Mouse (Mus musculus) limb, embryonic 14.5 days (tissue): ENCODE measurements around the gene Gm17324. TPM values are rescaled to one million over a fixed set of nuclear protein-coding genes. Genes with fewer than 3 reads are reported as not detected.
A peak's percentile ranks its signal among the peaks of the same experiment; 100 is the strongest.

Experiments used
- ATAC-seq: fragments of 200-750 bp; cut with Nextera tagmentation; 2 replicates; pipeline ENCODE4 v1.8.0; 2017; ENCODE audit warnings: low read depth, moderate number of reproducible peaks, moderate TSS enrichment; ENCODE audit not compliant: low FRiP score
- DNase-seq: peaks from one replicate; pipeline ENCODE4 v3.0.0-alpha.2; 2015; ENCODE audit warnings: low spot score
- H3K27ac ChIP-seq: fragments of 300-500 bp; sonication (generic); replicated peaks from 2 replicates; pipeline ENCODE4 v1.5.1; 2014; ENCODE audit warnings: low read depth, mild to moderate bottlenecking, low read length, moderate library complexity, mixed read lengths
- H3K27me3 ChIP-seq: fragments of 300-500 bp; sonication (generic); 2 replicates; pipeline ENCODE4 v1.6.1; 2014; ENCODE audit warnings: low read length, mixed read lengths; ENCODE audit not compliant: control insufficient read depth, insufficient read depth
- H3K36me3 ChIP-seq: fragments of 300-500 bp; sonication (generic); 2 replicates; pipeline ENCODE4 v1.6.1; 2014; ENCODE audit warnings: mild to moderate bottlenecking, low read length, moderate library complexity, mixed read lengths; ENCODE audit not compliant: control insufficient read depth, insufficient read depth
- H3K4me1 ChIP-seq: fragments of 300-500 bp; sonication (generic); 2 replicates; pipeline ENCODE4 v1.6.1; 2014; ENCODE audit warnings: antibody characterized with exemption, low read length, mixed read lengths; ENCODE audit not compliant: control insufficient read depth, insufficient read depth
- H3K4me2 ChIP-seq: fragments of 300-500 bp; sonication (generic); replicated peaks from 2 replicates; pipeline ENCODE4 v1.6.1; 2014; ENCODE audit warnings: low read depth, mild to moderate bottlenecking, low read length, moderate library complexity; ENCODE audit not compliant: severe bottlenecking
- H3K4me3 ChIP-seq: fragments of 300-500 bp; sonication (generic); replicated peaks from 2 replicates; pipeline ENCODE4 v1.5.1; 2014; ENCODE audit warnings: low read length
- H3K9ac ChIP-seq: fragments of 300-500 bp; sonication (generic); 2 replicates; pipeline ENCODE4 v1.6.1; 2014; ENCODE audit warnings: mild to moderate bottlenecking, low read depth, low read length, moderate library complexity; ENCODE audit not compliant: severe bottlenecking
- H3K9me3 ChIP-seq: fragments of 300-500 bp; sonication (generic); 2 replicates; pipeline ENCODE4 v1.6.1; 2016; ENCODE audit warnings: low read length; ENCODE audit not compliant: control insufficient read depth
- POLR2A ChIP-seq: fragments of 200-500 bp; IDR thresholded peaks from 2 replicates; pipeline ENCODE4 v1.8.0; 2012; ENCODE audit warnings: inconsistent platforms, mild to moderate bottlenecking, moderate library complexity, borderline replicate concordance; ENCODE audit not compliant: insufficient read depth, insufficient read length; ENCODE audit errors: extremely low read depth
- WGBS: fragments of 180-500 bp; shearing (Covaris S2); extraction: QIAGEN DNeasy Blood & Tissue Kit; methylation state at CpG from one replicate; pipeline ENCODE4 v1.1.7; 2014; 5-methylcytosine and 5-hydroxymethylcytosine counted together
- polyA plus RNA-seq, 2 experiments: library from polyadenylated mRNA; depleted of rRNA in 1 of 2; stranded (reverse) in 1 of 2; unstranded in 1 of 2; fragments of >200 nt; fragmentation: Nextera tagmentation in 1 of 2; extraction: Ambion mirVana in 1 of 2; gene quantifications; 2 replicates each; pipeline versions ENCODE4 v1.2.1 to v1.2.3; 2012 to 2014

The Gm17324 gene
- polyA plus RNA-seq, 2 experiments = 0.15 to 0.39 TPM

DNA sequence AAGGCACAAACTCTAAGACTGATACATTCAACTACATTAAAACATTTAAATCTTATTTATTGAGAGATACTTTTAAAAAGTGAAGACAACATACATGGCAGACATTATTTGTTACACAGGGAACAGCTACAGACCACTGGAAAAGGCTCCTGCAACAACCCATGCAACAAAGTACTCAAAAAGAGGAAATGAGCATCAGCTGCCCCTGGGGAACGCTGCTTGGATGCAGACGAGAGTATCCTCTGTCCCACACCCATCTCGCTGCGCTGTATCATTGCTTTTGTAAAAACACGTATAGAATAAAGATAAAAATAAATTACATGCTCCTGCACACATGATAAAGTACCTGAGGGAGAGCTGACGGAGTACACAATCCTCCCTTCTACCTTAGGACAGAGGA, 18.1 kb downstream of the Gm17324 start:
- H3K4me2 ChIP-seq = no peak overlapping the region

DNA sequence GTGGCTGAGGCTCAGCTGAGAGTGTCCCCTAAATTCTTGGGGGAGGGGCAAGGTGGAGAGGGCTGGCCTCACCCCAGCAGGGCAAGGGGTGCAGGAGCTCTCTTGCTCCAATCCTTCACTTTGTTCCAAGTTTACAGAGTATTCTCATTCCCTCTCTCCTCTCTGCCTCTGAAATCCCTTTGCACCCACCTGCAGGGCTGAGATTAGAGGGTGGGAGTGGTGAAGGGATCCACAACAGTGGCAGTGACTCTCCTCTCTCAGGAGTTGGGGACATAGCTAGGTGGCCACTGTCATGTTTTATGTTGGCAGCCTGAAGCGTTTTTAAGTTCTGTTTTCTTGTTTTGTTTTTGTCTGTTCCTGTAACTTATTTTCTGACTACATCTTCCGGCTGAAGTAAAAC, 19.0 kb downstream of the Gm17324 start:
- no peaks in the 10 kb centered on the region for H3K4me1 ChIP-seq
- no peaks in the 10 kb centered on the region for H3K9me3 ChIP-seq
- H3K27ac ChIP-seq = no peak overlapping the region
- TF ChIP-seq POLR2A = no peak
- no peaks in the 10 kb centered on the region for H3K27me3 ChIP-seq
- WGBS = 59% methylated on average over 2 of the region's 2 CpGs
- DNase-seq = no peak
- ATAC-seq = no peak
- no peak overlapping the region for H3K9ac ChIP-seq
- H3K4me3 ChIP-seq = no peak overlapping the region
- H3K4me2 ChIP-seq = no peak overlapping the region
- H3K36me3 ChIP-seq = no peaks in the 10 kb centered on the region

More for the DNA sequence above, 18.1 kb downstream of the Gm17324 start:
- ATAC-seq (no peak), DNase-seq (no peak)
- Histone ChIP-seq H3K4me3 (no peak overlapping the region), H3K4me1 (no peaks in the 10 kb centered on the region), H3K27ac (no peak overlapping the region), H3K9me3 (no peaks in the 10 kb centered on the region), H3K27me3 (no peaks in the 10 kb centered on the region), H3K9ac (no peak overlapping the region), H3K36me3 (no peaks in the 10 kb centered on the region)
- 76% methylated on average over 6 of the region's 6 CpGs for WGBS
- TF ChIP-seq POLR2A = no peak

DNA sequence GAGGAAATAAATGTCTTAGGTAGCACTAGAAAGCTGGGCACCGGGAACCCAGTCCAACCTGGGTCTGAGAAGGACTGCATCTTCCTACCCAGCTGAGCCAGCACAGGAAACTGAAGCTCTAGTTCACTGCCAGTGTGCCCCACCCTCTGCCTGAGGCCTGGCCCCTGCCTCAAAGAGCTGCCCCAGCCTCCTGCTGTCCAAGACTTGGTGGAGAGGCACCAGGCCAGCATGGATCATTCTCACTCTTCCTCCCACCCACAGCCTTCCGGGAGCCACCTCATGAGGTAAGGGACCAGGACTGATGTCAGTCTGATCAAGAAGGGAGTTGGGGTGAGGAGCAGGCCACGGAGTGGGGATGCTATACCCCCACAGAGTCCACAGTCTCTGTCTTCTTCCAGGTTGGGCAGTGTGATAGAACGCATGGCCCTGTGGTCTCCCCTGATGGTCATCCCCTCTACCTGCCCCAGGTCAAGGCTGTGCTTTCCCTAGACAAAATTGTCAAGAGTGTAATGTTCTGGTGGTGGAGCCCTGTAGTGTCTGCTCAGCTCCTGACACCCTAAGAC, 19.6 kb downstream of the Gm17324 start:
- TF ChIP-seq POLR2A = no peak
- DNase-seq = no peak
- Histone ChIP-seq H3K4me2 (no peak overlapping the region), H3K27me3 (no peaks in the 10 kb centered on the region), H3K4me1 (no peaks in the 10 kb centered on the region), H3K9ac (no peak overlapping the region), H3K27ac (no peak overlapping the region), H3K9me3 (no peaks in the 10 kb centered on the region), H3K36me3 (no peaks in the 10 kb centered on the region), H3K4me3 (no peak overlapping the region)
- whole genome bisulfite sequencing = 84% methylated on average over 4 of the region's 4 CpGs
- ATAC-seq = no peak

DNA sequence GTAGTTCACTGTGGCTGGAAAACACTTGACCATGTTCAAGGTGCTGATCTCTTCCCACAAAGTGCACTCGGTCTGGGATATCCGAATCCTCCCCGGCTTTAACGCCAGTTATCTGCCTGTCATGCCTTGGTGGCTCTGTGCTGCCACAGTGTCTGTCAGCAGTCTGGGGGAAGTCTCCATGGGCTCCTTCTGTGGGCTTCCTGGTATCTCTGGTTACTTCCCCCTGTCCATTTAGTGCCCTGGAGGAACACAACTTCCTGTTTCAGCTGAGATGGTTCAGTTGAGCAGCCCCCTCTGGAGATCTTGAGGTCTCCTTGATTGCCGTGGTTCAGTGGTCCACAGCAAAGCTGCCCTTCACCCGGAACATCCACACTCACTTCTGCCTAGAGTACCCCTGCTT, 20.4 kb downstream of the Gm17324 start:
- Histone ChIP-seq H3K36me3 (no peaks in the 10 kb centered on the region), H3K27ac (no peak overlapping the region), H3K4me1 (no peaks in the 10 kb centered on the region), H3K4me3 (no peak overlapping the region), H3K27me3 (no peaks in the 10 kb centered on the region), H3K9me3 (no peaks in the 10 kb centered on the region), H3K4me2 (no peak overlapping the region), H3K9ac (no peak overlapping the region)
- ATAC-seq = no peak
- 82% methylated on average over 6 of the region's 6 CpGs for WGBS
- DNase-seq = no peak
- TF ChIP-seq POLR2A = no peak

DNA sequence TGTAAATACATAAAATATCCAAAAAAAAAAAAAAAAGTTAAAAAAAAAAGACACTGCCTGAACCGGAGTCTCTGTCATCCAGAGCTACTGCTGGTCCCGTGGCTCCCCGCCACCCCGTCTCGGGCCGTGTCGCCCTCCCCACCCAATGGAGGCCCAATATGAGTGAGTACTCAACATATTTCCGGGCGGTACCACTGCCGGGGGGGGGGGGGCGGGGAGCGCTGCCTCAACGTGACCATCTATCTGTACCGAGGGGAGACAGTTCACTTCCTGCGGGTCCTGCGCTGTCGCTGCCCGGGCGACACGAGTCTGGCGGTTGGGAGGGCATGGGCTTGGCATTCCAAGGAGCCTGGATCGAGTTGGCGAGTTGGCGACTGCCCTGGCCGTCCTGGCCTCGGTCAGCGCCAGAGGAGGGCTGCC, 21.2 kb downstream of the Gm17324 start:
- no peak for TF ChIP-seq POLR2A
- ATAC-seq (no peak), DNase-seq (no peak)
- Histone ChIP-seq H3K9ac (peak overlapping the region; percentile 51), H3K4me1 (no peaks in the 10 kb centered on the region), H3K36me3 (no peaks in the 10 kb centered on the region), H3K27me3 (no peaks in the 10 kb centered on the region), H3K4me2 (peak overlapping the region; percentile 60), H3K9me3 (no peaks in the 10 kb centered on the region), H3K27ac (no peak overlapping the region), H3K4me3 (peak overlapping the region; percentile 31)
- WGBS = 15% methylated on average over 24 of the region's 27 CpGs

DNA sequence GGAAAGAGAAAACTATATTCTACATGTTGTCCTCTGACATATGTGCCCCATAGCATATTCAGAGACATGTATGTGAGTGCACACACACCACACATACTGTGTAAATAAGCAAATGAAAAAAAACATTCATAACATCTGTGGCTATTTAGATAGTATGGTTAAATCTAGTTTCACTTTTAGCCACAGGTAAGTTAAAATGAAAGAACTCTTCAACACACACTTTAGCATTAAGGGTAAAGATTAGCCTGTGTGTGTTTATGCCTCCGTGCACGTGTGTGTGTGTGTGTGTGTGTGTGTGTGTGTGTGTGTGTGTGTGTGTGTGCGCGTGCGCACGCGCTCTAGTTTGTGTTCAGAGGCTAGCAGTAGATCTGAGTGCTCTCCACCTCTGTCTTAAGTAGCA, 47.0 kb downstream of the Gm17324 start:
- Histone ChIP-seq H3K9me3 (no peaks in the 10 kb centered on the region), H3K4me3 (no peak overlapping the region), H3K9ac (no peak overlapping the region), H3K27me3 (peaks cover 14% of the 10 kb centered on the region), H3K4me2 (no peak overlapping the region), H3K4me1 (no peaks in the 10 kb centered on the region), H3K27ac (no peak overlapping the region), H3K36me3 (no peaks in the 10 kb centered on the region)
- WGBS = 91% methylated on average over 7 of the region's 7 CpGs
- ATAC-seq (no peak), DNase-seq (no peak)
- no peak for TF ChIP-seq POLR2A
